8 mouse cellular contexts compared by ENCODE assay signal in the genomic region with DNA sequence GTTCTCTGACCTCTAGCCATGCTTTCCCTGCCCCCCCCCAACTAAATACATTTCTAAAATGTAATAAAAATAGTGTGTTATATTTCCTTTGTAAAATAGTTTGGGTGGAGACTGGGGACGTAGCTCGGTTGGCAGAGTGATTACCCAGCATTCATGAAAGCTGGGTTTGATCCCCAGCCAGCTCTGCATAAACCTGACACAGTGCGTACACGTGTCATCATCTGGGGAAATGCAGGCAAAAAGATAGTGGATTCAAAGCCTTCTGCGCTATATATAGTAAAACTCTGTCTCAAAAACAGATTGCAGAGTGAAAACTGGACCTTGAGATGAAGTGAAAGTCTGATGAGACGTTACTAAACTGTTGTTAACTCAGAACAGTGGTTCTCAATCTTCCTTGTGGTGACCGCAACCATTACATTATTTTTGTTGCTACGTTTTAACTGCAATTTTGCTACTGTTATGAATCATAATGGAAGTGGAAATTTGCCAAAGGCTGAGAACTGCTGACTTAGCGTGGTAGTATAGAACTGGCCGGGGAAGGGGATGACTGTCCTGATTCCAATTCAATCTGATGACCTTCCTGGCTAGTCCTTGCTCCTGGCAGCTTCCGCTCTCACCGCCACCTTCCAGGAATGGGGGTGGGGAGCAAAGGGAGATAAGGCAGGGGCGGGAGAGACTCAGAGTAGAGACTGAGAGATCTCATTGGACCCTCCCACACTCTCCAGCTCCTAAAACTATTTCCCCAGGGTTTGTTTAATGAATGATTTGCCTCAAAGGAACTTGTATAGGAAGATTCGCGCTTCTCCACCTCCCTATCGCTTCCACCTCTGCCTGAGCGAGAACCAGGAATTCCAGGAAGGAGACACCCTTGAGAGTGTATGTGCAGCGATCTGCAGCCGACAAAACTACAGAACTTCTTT.
DNase-seq lines count a peak whose midpoint lies in the region; ATAC-seq and TF ChIP-seq lines count a peak whose summit lies in the region.

No protein-coding gene starts in this region.

- H3K9ac ChIP-seq in CH12.LX (ENCODE audit: insufficient read depth, low read depth), result no peak overlapping the region
- peak overlapping the region; percentile 1; the same call in 1 of the 2 replicates for H3K9ac ChIP-seq in midbrain, embryonic 11.5 days (ENCODE audit: low read length)

- 0 out of 4 replicates have a peak, but pooled peaks cover 0 to 3% of the 10 kb centered on the region in 2 experiments for H3K4me1 ChIP-seq in CH12.LX (ENCODE audit: control insufficient read depth in 1 of 2, insufficient read depth in 2 of 2)
- H3K4me1 ChIP-seq in midbrain, embryonic 11.5 days (ENCODE audit: control insufficient read depth, insufficient read depth, low read length), result no peaks in the 10 kb centered on the region

- peaks cover 8% of the 10 kb centered on the region for H3K9me3 ChIP-seq in CH12.LX (replicated peaks; ENCODE audit: low read length)
- H3K9me3 ChIP-seq in midbrain, embryonic 11.5 days (ENCODE audit: control insufficient read depth, low read length), result no peaks in the 10 kb centered on the region

- no peaks in the 10 kb centered on the region for H3K79me2 ChIP-seq in CH12.LX (replicated peaks; ENCODE audit: control insufficient read depth, extremely low read depth, insufficient read depth, poor library complexity, severe bottlenecking)

- H3K4me2 ChIP-seq in CH12.LX (ENCODE audit: insufficient read depth, low read depth, poor library complexity, severe bottlenecking), result 0 out of 2 replicates have a peak overlapping the region, but pooled peaks have one; percentile 9
- peak overlapping the region; percentile 27 for H3K4me2 ChIP-seq in midbrain, embryonic 11.5 days

- H3K36me3 ChIP-seq in CH12.LX (replicated peaks in 1 of 2; ENCODE audit: control insufficient read depth in 1 of 2, insufficient read depth in 1 of 2, low read length in 1 of 2), result no peaks in the 10 kb centered on the region
- H3K36me3 ChIP-seq in midbrain, embryonic 11.5 days (ENCODE audit: control insufficient read depth, insufficient read depth, low read length), result no peaks in the 10 kb centered on the region

- no peak for TF ChIP-seq POLR2A in CH12.LX (IDR thresholded peaks at IDR 0.05; ENCODE audit: low read depth, low read length)

- ATAC-seq in midbrain, embryonic 11.5 days (ENCODE audit: low FRiP score), result 0 out of 2 replicates have a peak, but pooled peaks have one; percentile 28

- H3K27ac ChIP-seq in CH12.LX (ENCODE audit: insufficient read depth, low read depth), result no peak overlapping the region
- H3K27ac ChIP-seq in midbrain, embryonic 11.5 days (ENCODE audit: low read depth, low read length), result no peak overlapping the region

- peaks cover 5% of the 10 kb centered on the region for H3K27me3 ChIP-seq in CH12.LX (replicated peaks)
- no peaks in the 10 kb centered on the region for H3K27me3 ChIP-seq in midbrain, embryonic 11.5 days (ENCODE audit: control insufficient read depth, insufficient read depth, low read length)

- no peak for TF ChIP-seq RAD21 in CH12.LX (IDR thresholded peaks at IDR 0.05; ENCODE audit: low read depth, low read length)

- no peak overlapping the region for H3K4me3 ChIP-seq in CH12.LX (replicated peaks in 1 of 3; ENCODE audit: low read depth in 2 of 3, low read length in 2 of 3, poor library complexity in 1 of 3)
- H3K4me3 ChIP-seq in midbrain, embryonic 11.5 days (ENCODE audit: low read depth, low read length), result peak overlapping the region; percentile 1

- in situ Hi-C loops in CH12.LX (cut with MboI; ENCODE audit: low pct_ligation_motif_present, low pct_unique_long_range_greater_than_20kb, low sequenced_read_pairs), result loop anchor here (5.0 kb wide), 1 partner anchor 37 kb away; no protein-coding TSS in a partner anchor

- WGBS in midbrain, embryonic 11.5 days, result 64% methylated on average over 19 of the region's 19 CpGs

- TF ChIP-seq CTCF in CH12.LX (conservative IDR thresholded peaks at IDR 0.05 in 1 of 2, IDR thresholded peaks at IDR 0.05 in 1 of 2; ENCODE audit: low read depth in 2 of 2, low read length in 2 of 2), result no peak

- TF ChIP-seq EP300 in CH12.LX (IDR thresholded peaks at IDR 0.05; ENCODE audit: low read length), result peak; percentile 81

- dilution Hi-C loops in CH12.LX (cut with MboI; ENCODE audit: extremely low pct_ligation_motif_present, extremely low pct_unique_long_range_greater_than_20kb, low sequenced_read_pairs), result no loop called here

- peak; percentile 50 for DNase-seq in CH12.LX (ENCODE audit: extremely low read depth)
- DNase-seq in adrenal gland, postnatal 25 days, result peak; percentile 25
- DNase-seq in heart, adult 9 months (ENCODE audit: low spot score in 2 of 2), result peak; percentile 7 to 13
- DNase-seq in kidney, postnatal 10 days, result peak; percentile 41
- peak; percentile 86 for DNase-seq in midbrain, embryonic 11.5 days (ENCODE audit: low spot score, missing footprints)
- no peak for DNase-seq in right cerebral cortex, postnatal 10 days (ENCODE audit: low spot score in 2 of 2)
- DNase-seq in spleen, adult 12 weeks (ENCODE audit: low spot score), result no peak
- DNase-seq in layer of hippocampus, adult 18-20 months (ENCODE audit: low spot score in 2 of 2), result no peak

TF ChIP-seq in CH12.LX, 34 proteins besides CTCF, POLR2A, EP300 and RAD21:
- TF ChIP-seq GABPA (IDR thresholded peaks at IDR 0.05; ENCODE audit: insufficient replicate concordance, low read depth, low read length) (no peak), JUND (conservative IDR thresholded peaks at IDR 0.05; ENCODE audit: low read depth, low read length) (peak; percentile 90), JUN (IDR thresholded peaks at IDR 0.05; ENCODE audit: insufficient read depth, low read depth, low read length) (peak; percentile 63), ZMIZ1 (IDR thresholded peaks at IDR 0.05; ENCODE audit: low read depth, low read length) (no peak), ETS1 (conservative IDR thresholded peaks at IDR 0.05; ENCODE audit: low read depth, low read length) (peak; percentile 74), MYC (IDR thresholded peaks at IDR 0.05; ENCODE audit: low read depth, low read length) (0 out of 2 replicates have a peak, but pooled peaks have one; percentile 27), ZNF384 (IDR thresholded peaks at IDR 0.05; ENCODE audit: low read depth, low read length) (no peak), BHLHE40 (IDR thresholded peaks at IDR 0.05; ENCODE audit: low read depth, low read length) (peak; percentile 84), RCOR1 (conservative IDR thresholded peaks at IDR 0.05; ENCODE audit: low read depth, low read length) (0 out of 2 replicates have a peak, but pooled peaks have one; percentile 61), MAFK (IDR thresholded peaks at IDR 0.05; ENCODE audit: insufficient replicate concordance, low read length) (peak; percentile 94), MEF2A (IDR thresholded peaks at IDR 0.05; ENCODE audit: borderline replicate concordance, low read depth, low read length) (peak; percentile 81), IRF4 (IDR thresholded peaks at IDR 0.05; ENCODE audit: low read depth, low read length) (peak; percentile 86)

Comparison
In these comparisons a context has a peak if more than half of its experiments do, and no peak if none do; other contexts are left out.
1. DNase-seq: peak in CH12.LX (single experiment), adrenal gland, postnatal 25 days (single experiment), heart, adult 9 months (2 of 2), kidney, postnatal 10 days (single experiment) and midbrain, embryonic 11.5 days (single experiment); none in right cerebral cortex, postnatal 10 days (0 of 2), spleen, adult 12 weeks (single experiment) and layer of hippocampus, adult 18-20 months (0 of 2).